Mouse (Mus musculus) myocyte (in vitro differentiated cells): Measurements from ENCODE around the gene Psmd5. TPM values are rescaled to one million over a fixed set of nuclear protein-coding genes. Genes with fewer than 3 reads are reported as not detected.

Experiments
- H3K27me3 ChIP-seq: one replicate; pipeline ENCODE4 v1.6.1; 2011; ENCODE audit not compliant: control insufficient read depth, insufficient read depth, insufficient read length
- H3K36me3 ChIP-seq: one replicate; pipeline ENCODE4 v1.6.1; 2011; ENCODE audit not compliant: control insufficient read depth, insufficient read depth
- H3K4me2 ChIP-seq: one replicate; pipeline ENCODE4 v1.6.1; 2011; ENCODE audit warnings: low read depth, control low read depth
- H3K4me3 ChIP-seq: one replicate; pipeline ENCODE4 v1.5.1; 2011; ENCODE audit warnings: mild to moderate bottlenecking, control low read depth, moderate library complexity
- H3K79me2 ChIP-seq: one replicate; pipeline ENCODE4 v1.6.1; 2011; ENCODE audit not compliant: control insufficient read depth, insufficient read depth
- H3ac ChIP-seq: one replicate; pipeline ENCODE4 v1.6.1; 2011; ENCODE audit not compliant: control insufficient read depth, insufficient read length
- CEBPB ChIP-seq: IDR thresholded peaks from 2 replicates; pipeline ENCODE4 v1.6.1; 2011; ENCODE audit warnings: mild to moderate bottlenecking, moderate library complexity; ENCODE audit not compliant: poor library complexity, insufficient read depth, severe bottlenecking
- E2F4 ChIP-seq: IDR thresholded peaks from one replicate; pipeline ENCODE4 v1.6.1; 2011; ENCODE audit warnings: mild to moderate bottlenecking, control low read depth, moderate library complexity; ENCODE audit not compliant: insufficient read depth
- MAX ChIP-seq: IDR thresholded peaks from one replicate; pipeline ENCODE4 v1.6.1; 2011; ENCODE audit warnings: low read depth, mild to moderate bottlenecking, control low read depth
- MYOD1 ChIP-seq, 3 experiments: IDR thresholded peaks; one replicate each; pipeline ENCODE4 v1.6.1; 2011; ENCODE audit warnings: control low read depth in 2 of 3, low read depth in 2 of 3, mild to moderate bottlenecking in 2 of 3, moderate library complexity in 1 of 3; ENCODE audit not compliant: insufficient read length in 2 of 3, control insufficient read depth in 1 of 3
- MYOG ChIP-seq, 3 experiments: IDR thresholded peaks; one replicate each; pipeline ENCODE4 v1.6.1; 2011; ENCODE audit warnings: control low read depth in 2 of 3, low read depth in 2 of 3, mild to moderate bottlenecking in 2 of 3; ENCODE audit not compliant: insufficient read length in 2 of 3, control insufficient read depth in 1 of 3, insufficient read depth in 1 of 3
- POLR2A ChIP-seq: IDR thresholded peaks from one replicate; pipeline ENCODE4 v1.6.1; 2011; ENCODE audit warnings: low read depth, mild to moderate bottlenecking, control low read depth, moderate library complexity; ENCODE audit not compliant: insufficient read length
- POLR2AphosphoS2 ChIP-seq: IDR thresholded peaks from one replicate; pipeline ENCODE4 v1.6.1; 2011; ENCODE audit warnings: low read depth, control low read depth; ENCODE audit not compliant: insufficient read length
- REST ChIP-seq: IDR thresholded peaks from one replicate; pipeline ENCODE4 v1.6.1; 2011; ENCODE audit warnings: mild to moderate bottlenecking, control low read depth, moderate library complexity; ENCODE audit not compliant: insufficient read depth, insufficient read length
- SRF ChIP-seq: IDR thresholded peaks from one replicate; pipeline ENCODE4 v1.6.1; 2011; ENCODE audit warnings: low read depth; ENCODE audit not compliant: control insufficient read depth, insufficient read length
- TCF12 ChIP-seq: IDR thresholded peaks from one replicate; pipeline ENCODE4 v1.6.1; 2011; ENCODE audit warnings: mild to moderate bottlenecking, control low read depth; ENCODE audit not compliant: poor library complexity, insufficient read depth, severe bottlenecking
- TCF3 ChIP-seq: IDR thresholded peaks from one replicate; pipeline ENCODE4 v1.6.1; 2011; ENCODE audit warnings: low read depth, control low read depth; ENCODE audit not compliant: insufficient read length
- USF1 ChIP-seq: IDR thresholded peaks from one replicate; pipeline ENCODE4 v1.6.1; 2011; ENCODE audit warnings: low read depth, mild to moderate bottlenecking, control low read depth, moderate library complexity
- polyA plus RNA-seq: library from polyadenylated mRNA; unstranded; fragments of >200 nt; fragmentation: generic; extraction: Trizol; gene quantifications from one replicate; pipeline ENCODE4 v1.2.1, GENCODE M21; 2012; ENCODE audit warnings: missing spikeins

The Psmd5 gene
- polyA plus RNA-seq, 1 experiment = 27.2 TPM

DNA sequence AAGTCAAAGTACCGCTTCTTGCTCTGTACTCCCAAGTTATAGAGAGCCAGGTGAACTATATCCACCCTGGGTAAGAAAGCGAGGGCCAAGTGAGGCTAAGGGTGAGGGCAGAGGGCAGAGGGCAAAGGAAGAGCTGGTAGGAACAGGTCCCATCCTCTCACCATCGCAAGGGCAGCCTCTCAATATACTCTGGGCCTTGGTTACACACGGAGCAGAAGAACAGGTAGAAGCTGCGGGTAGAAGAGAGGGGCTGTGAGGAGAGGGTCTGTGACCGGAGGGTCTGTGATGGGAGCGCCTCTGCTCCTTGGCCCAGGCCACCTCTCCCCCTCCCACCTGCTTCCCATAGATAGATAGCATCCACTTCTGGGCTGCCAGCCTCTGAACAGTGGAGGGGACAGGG, 28.4 kb upstream of the Psmd5 start:
- TF ChIP-seq USF1 = no peak
- no peak for TF ChIP-seq TCF3
- TF ChIP-seq E2F4 = no peak
- TF ChIP-seq POLR2A = no peak
- no peak for TF ChIP-seq SRF
- no peak for TF ChIP-seq MAX
- no peak for TF ChIP-seq MYOG (IDR thresholded peaks at IDR 0.05; ENCODE audit: control insufficient read depth in 1 of 3, insufficient read depth in 1 of 3, insufficient read length in 2 of 3, low read depth in 2 of 3)
- TF ChIP-seq MYOD1 (IDR thresholded peaks at IDR 0.05; ENCODE audit: control insufficient read depth in 1 of 3, insufficient read length in 2 of 3, low read depth in 2 of 3) = no peak
- TF ChIP-seq POLR2AphosphoS2 = no peak
- TF ChIP-seq CEBPB = no peak
- no peak for TF ChIP-seq REST
- no peak for TF ChIP-seq TCF12
- Histone ChIP-seq H3K27me3 (no peaks in the 10 kb centered on the region), H3K36me3 (no peaks in the 10 kb centered on the region), H3K79me2 (no peaks in the 10 kb centered on the region), H3K4me3 (no peak overlapping the region), H3K4me2 (no peak overlapping the region), H3ac (no peak overlapping the region)

DNA sequence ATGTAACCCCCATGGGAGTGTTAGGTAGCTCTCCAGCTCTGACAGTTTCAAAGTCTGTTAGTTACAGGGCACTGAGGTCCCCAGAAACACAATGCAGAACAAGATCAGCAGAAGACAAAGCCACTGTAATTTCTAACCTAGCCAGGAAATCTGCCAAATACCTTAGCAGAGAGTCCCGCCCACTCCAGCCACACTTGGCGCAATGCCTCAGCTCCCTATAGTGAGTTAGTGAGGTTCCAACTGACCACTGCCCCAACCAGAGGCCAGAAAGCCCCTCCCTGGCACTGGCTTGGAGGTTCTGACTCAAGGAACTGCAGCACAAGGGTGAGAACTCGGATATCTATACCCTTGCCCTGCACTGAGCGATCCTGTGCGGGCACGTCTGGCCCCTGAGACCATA, 28.0 kb upstream of the Psmd5 start:
- Histone ChIP-seq H3K36me3 (no peaks in the 10 kb centered on the region), H3K79me2 (no peaks in the 10 kb centered on the region), H3ac (no peak overlapping the region), H3K4me2 (no peak overlapping the region), H3K4me3 (no peak overlapping the region), H3K27me3 (no peaks in the 10 kb centered on the region)
- TF ChIP-seq POLR2A (no peak), POLR2AphosphoS2 (no peak), MAX (no peak), CEBPB (no peak), REST (no peak), USF1 (no peak), MYOG (IDR thresholded peaks at IDR 0.05; ENCODE audit: control insufficient read depth in 1 of 3, insufficient read depth in 1 of 3, insufficient read length in 2 of 3, low read depth in 2 of 3) (no peak), TCF12 (no peak), MYOD1 (IDR thresholded peaks at IDR 0.05; ENCODE audit: control insufficient read depth in 1 of 3, insufficient read length in 2 of 3, low read depth in 2 of 3) (no peak), TCF3 (no peak), E2F4 (no peak), SRF (no peak)

GRCm38 (mm10) chr2:34901726-34902125, 27.0 kb upstream of the Psmd5 start:
- H3K27me3 ChIP-seq = no peaks in the 10 kb centered on the region
- no peaks in the 10 kb centered on the region for H3K36me3 ChIP-seq
- no peak overlapping the region for H3K4me3 ChIP-seq
- TF ChIP-seq CEBPB (no peak), TCF3 (no peak), E2F4 (no peak), USF1 (no peak), MYOD1 (IDR thresholded peaks at IDR 0.05; ENCODE audit: control insufficient read depth in 1 of 3, insufficient read length in 2 of 3, low read depth in 2 of 3) (no peak), POLR2A (no peak), POLR2AphosphoS2 (no peak), REST (no peak), MAX (no peak), MYOG (IDR thresholded peaks at IDR 0.05; ENCODE audit: control insufficient read depth in 1 of 3, insufficient read depth in 1 of 3, insufficient read length in 2 of 3, low read depth in 2 of 3) (no peak), SRF (no peak), TCF12 (no peak)
- no peak overlapping the region for H3K4me2 ChIP-seq
- H3K79me2 ChIP-seq = no peaks in the 10 kb centered on the region
- no peak overlapping the region for H3ac ChIP-seq

GRCm38 (mm10) chr2:34900412-34900811, 25.6 kb upstream of the Psmd5 start:
- Histone ChIP-seq H3ac (no peak overlapping the region), H3K4me3 (no peak overlapping the region), H3K79me2 (no peaks in the 10 kb centered on the region), H3K4me2 (no peak overlapping the region), H3K27me3 (no peaks in the 10 kb centered on the region), H3K36me3 (no peaks in the 10 kb centered on the region)
- TF ChIP-seq MAX = no peak
- no peak for TF ChIP-seq SRF
- TF ChIP-seq MYOD1 (IDR thresholded peaks at IDR 0.05; ENCODE audit: control insufficient read depth in 1 of 3, insufficient read length in 2 of 3, low read depth in 2 of 3) = no peak
- no peak for TF ChIP-seq POLR2A
- no peak for TF ChIP-seq POLR2AphosphoS2
- no peak for TF ChIP-seq CEBPB
- TF ChIP-seq MYOG (IDR thresholded peaks at IDR 0.05; ENCODE audit: control insufficient read depth in 1 of 3, insufficient read depth in 1 of 3, insufficient read length in 2 of 3, low read depth in 2 of 3) = no peak
- no peak for TF ChIP-seq TCF12
- no peak for TF ChIP-seq E2F4
- TF ChIP-seq REST = no peak
